Mouse (Mus musculus) forebrain, embryonic 13.5 days (tissue): ENCODE measurements around the gene Olfr1260. TPM values are rescaled to one million over a fixed set of nuclear protein-coding genes. Genes with fewer than 3 reads are reported as not detected.

Source experiments
- ATAC-seq: fragments of 200-750 bp; cut with Nextera tagmentation; 2 replicates; pipeline ENCODE4 v1.8.0; 2017
- H3K27ac ChIP-seq: fragments of 300-500 bp; sonication (generic); 2 replicates; pipeline ENCODE4 v1.5.1; 2015; ENCODE audit warnings: inconsistent platforms, mild to moderate bottlenecking, moderate library complexity
- H3K27me3 ChIP-seq: fragments of 300-500 bp; sonication (generic); 2 replicates; pipeline ENCODE4 v1.6.1; 2015; ENCODE audit warnings: mild to moderate bottlenecking, inconsistent platforms
- H3K36me3 ChIP-seq: fragments of 300-500 bp; sonication (generic); 2 replicates; pipeline ENCODE4 v1.6.1; 2015; ENCODE audit warnings: mild to moderate bottlenecking, inconsistent platforms; ENCODE audit not compliant: poor library complexity, severe bottlenecking
- H3K4me1 ChIP-seq: fragments of 300-500 bp; sonication (generic); 2 replicates; pipeline ENCODE4 v1.6.1; 2015; ENCODE audit warnings: inconsistent platforms
- H3K4me2 ChIP-seq: fragments of 300-500 bp; sonication (generic); 2 replicates; pipeline ENCODE4 v1.6.1; 2015; ENCODE audit warnings: inconsistent platforms, mild to moderate bottlenecking, moderate library complexity
- H3K4me3 ChIP-seq: fragments of 300-500 bp; sonication (generic); 2 replicates; pipeline ENCODE4 v1.5.1; 2015; ENCODE audit warnings: mild to moderate bottlenecking, inconsistent platforms
- H3K9ac ChIP-seq: fragments of 300-500 bp; sonication (generic); 2 replicates; pipeline ENCODE4 v1.6.1; 2015; ENCODE audit warnings: mild to moderate bottlenecking, inconsistent platforms
- H3K9me3 ChIP-seq: fragments of 300-500 bp; sonication (generic); replicated peaks from 2 replicates; pipeline ENCODE4 v1.6.1; 2016; ENCODE audit warnings: inconsistent platforms
- WGBS: fragments of 180-500 bp; shearing (Covaris S2); methylation state at CpG from one replicate; pipeline ENCODE4 v1.1.7; 2015; 5-methylcytosine and 5-hydroxymethylcytosine counted together
- polyA plus RNA-seq: library from polyadenylated mRNA; unstranded; fragments of >200 nt; fragmentation: Nextera tagmentation; extraction: Ambion mirVana; gene quantifications from 2 replicates; pipeline ENCODE4 v1.2.1, GENCODE M21; 2015

Gene Olfr1260
- polyA plus RNA-seq: not detected in 2 replicates

DNA sequence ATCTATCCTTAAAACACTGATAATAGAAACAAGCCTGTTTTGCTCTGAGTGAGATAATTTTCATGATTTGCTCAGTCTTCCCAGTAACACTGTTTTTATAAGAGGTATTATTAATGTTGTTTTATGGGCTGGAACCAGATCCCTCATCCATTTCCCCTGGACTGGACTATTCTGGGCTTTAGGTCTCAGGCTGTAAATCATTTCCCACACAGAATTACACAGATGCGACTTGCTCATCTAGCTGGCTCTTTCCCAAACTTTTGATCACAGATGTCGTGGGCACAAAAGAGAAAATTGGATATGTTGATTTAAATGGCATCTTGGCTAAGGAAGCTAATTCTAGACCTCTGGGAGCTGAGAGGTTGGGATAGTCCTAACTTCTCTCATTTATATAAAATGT lies at the start of gene Olfr1260:
Gene Olfr1260 (plus strand): TSS at position 157 of the 400 bp plus-strand sequence.
- no peaks in the 10 kb centered on the region for H3K36me3 ChIP-seq
- 68% methylated on average over 2 of the region's 2 CpGs for WGBS
- no peak within 1 kb of the TSS for H3K27ac ChIP-seq
- no peaks in the 10 kb centered on the region for H3K9me3 ChIP-seq
- H3K4me1 ChIP-seq: no peaks in the 10 kb centered on the region
- no peak for ATAC-seq
- H3K4me3 ChIP-seq: no peak within 1 kb of the TSS
- H3K9ac ChIP-seq: no peak within 1 kb of the TSS
- no peak within 1 kb of the TSS for H3K4me2 ChIP-seq
- no peaks in the 10 kb centered on the region for H3K27me3 ChIP-seq

DNA sequence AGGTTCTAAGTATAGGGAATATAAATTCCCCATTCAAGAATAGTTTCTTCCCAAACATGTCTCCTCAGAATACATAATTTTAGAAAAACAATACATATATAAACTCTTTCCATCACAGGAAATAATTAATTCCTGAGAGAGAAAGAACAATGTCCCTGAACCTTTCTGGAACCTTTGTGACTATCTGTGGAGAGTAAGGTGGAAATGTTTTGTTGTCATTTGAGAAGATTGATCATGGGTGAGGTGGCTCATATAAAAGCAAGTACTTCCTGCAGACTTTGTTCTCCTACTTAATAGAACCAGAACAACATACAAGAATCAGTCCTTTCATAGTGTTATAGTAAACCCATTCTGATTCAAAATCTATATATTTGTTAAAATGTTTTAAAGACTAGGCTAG lies 47.1 kb upstream of the Olfr1260 start, which contains the start of gene Olfr1258:
Gene Olfr1258 (plus strand): TSS at position 301 of the 400 bp plus-strand sequence.
- Histone ChIP-seq H3K9me3 (no peaks in the 10 kb centered on the region), H3K4me1 (no peaks in the 10 kb centered on the region), H3K36me3 (no peaks in the 10 kb centered on the region), H3K27ac (no peak within 1 kb of the TSS), H3K27me3 (no peaks in the 10 kb centered on the region), H3K4me3 (no peak within 1 kb of the TSS), H3K4me2 (no peak within 1 kb of the TSS), H3K9ac (no peak within 1 kb of the TSS)
- no peak for ATAC-seq

DNA sequence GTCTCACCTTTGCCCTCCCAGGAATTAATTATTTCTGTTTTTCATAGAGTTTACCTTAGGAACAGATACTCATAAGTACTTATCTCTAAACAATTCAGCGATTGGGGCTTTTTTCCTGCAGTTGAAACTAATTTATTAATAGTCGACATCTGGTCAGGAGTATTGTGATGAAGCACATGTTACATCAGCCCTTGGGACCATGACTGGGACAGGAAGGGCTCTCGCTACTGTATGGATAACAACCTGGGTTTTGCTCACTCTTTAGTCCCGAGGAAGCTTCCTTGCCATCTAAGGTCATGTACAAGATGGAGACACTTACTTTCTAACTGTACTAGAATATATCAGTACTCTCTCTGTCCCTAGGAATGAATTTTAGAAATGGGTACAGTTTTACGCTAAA lies 25.6 kb upstream of the Olfr1260 start, which contains the start of gene Olfr1259:
Gene Olfr1259 (minus strand): TSS at position 101 of the 400 bp plus-strand sequence.
- no peaks in the 10 kb centered on the region for H3K27me3 ChIP-seq
- no peak within 1 kb of the TSS for H3K4me2 ChIP-seq
- H3K27ac ChIP-seq: no peak within 1 kb of the TSS
- H3K9me3 ChIP-seq: no peaks in the 10 kb centered on the region
- no peak within 1 kb of the TSS for H3K9ac ChIP-seq
- 91% methylated on average over 5 of the region's 5 CpGs for WGBS
- no peaks in the 10 kb centered on the region for H3K4me1 ChIP-seq
- no peaks in the 10 kb centered on the region for H3K36me3 ChIP-seq
- ATAC-seq: no peak
- H3K4me3 ChIP-seq: no peak within 1 kb of the TSS

DNA sequence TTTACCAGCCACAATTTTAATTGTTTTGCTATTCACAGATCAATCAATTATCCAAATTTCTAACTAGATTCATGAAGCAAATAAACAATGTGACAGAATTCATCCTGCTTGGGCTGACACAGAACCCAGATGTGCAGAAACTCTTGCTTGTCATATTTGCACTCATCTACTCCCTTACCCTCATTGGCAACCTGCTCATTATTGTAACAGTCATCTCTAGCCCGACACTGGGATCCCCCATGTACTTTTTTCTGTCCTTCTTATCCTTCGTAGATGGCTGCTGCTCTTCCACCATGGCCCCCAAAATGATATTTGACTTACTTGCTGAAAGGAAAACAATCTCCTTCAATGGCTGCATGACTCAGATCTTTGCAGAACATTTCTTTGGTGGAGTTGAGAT lies 3.6 kb downstream of the Olfr1260 start:
- H3K27ac ChIP-seq: no peak overlapping the region
- no peak overlapping the region for H3K4me3 ChIP-seq
- WGBS: 89% methylated on average over 2 of the region's 2 CpGs
- H3K9ac ChIP-seq: no peak overlapping the region
- H3K27me3 ChIP-seq: no peaks in the 10 kb centered on the region
- H3K4me2 ChIP-seq: no peak overlapping the region
- ATAC-seq: no peak
- H3K4me1 ChIP-seq: no peaks in the 10 kb centered on the region
- H3K36me3 ChIP-seq: no peaks in the 10 kb centered on the region
- no peaks in the 10 kb centered on the region for H3K9me3 ChIP-seq

DNA sequence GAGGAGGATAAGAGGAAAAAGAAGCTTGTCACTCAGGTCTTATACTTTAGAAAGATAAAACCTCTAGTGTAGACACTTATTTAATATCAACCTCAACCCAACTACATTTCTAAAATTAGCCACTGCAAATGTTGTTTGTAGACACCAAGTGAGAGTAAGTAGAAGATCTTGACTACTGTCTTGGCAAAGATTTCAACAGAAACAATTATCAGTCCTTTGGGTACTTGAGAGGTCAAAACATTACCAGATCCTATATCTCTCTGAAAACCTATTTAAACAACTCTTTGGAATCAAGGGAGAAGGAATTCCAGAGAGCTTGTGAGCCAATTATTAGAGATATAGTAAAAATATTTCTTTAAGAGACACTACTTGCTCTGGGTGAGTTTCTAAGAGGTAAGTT lies 16.8 kb downstream of the Olfr1260 start, which contains the start of gene Olfr1261:
Gene Olfr1261 (plus strand): TSS at position 301 of the 400 bp plus-strand sequence.
- Histone ChIP-seq H3K4me3 (no peak within 1 kb of the TSS), H3K27ac (no peak within 1 kb of the TSS), H3K9ac (no peak within 1 kb of the TSS), H3K36me3 (no peaks in the 10 kb centered on the region), H3K4me1 (no peaks in the 10 kb centered on the region), H3K4me2 (no peak within 1 kb of the TSS), H3K27me3 (no peaks in the 10 kb centered on the region), H3K9me3 (no peaks in the 10 kb centered on the region)
- no peak for ATAC-seq

DNA sequence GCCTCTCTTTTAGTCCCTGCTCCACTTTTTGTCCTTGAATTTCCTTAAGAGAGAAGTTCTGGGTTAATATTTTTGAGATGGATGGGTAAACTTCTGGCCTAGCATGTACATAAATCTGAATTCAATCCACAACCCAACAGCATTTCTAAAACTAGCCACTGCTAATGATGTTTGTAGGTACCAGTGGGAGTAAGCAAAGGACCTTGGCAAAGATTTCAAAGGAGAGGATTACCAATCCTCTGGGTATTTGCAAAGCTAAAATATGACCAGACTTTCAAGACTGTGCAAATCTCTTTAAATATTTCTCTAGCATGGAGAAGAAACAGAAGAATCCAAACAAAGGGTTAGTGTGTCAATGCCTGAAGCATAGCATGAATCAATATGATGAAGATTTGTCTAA lies 25.7 kb downstream of the Olfr1260 start, which contains the start of gene Olfr1262:
Gene Olfr1262 (plus strand): TSS at position 301 of the 400 bp plus-strand sequence.
- ATAC-seq: no peak
- Histone ChIP-seq H3K9me3 (no peaks in the 10 kb centered on the region), H3K9ac (no peak within 1 kb of the TSS), H3K4me2 (no peak within 1 kb of the TSS), H3K4me1 (no peaks in the 10 kb centered on the region), H3K27ac (no peak within 1 kb of the TSS), H3K36me3 (no peaks in the 10 kb centered on the region), H3K27me3 (no peaks in the 10 kb centered on the region), H3K4me3 (no peak within 1 kb of the TSS)

DNA sequence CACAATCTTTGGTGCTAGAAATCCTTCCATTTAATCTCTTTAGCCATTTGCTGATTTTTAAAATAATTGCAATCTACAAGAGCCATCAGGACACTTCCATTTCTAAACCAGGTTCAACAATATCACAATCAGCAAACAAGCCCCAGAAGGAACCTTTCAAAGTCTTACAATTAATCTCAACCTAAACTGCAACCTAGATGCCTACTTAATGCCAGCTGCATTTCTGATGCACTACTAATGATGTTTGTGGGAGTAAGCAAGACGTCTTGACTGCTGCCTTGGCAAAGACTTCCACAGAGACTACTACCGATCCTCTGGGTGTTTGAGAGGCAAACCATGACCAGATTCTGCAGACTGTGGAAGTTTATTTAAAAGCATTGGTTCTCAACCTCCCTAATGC lies 37.7 kb downstream of the Olfr1260 start, which contains the start of gene Olfr1263:
Gene Olfr1263 (plus strand): TSS at position 301 of the 400 bp plus-strand sequence.
- H3K27me3 ChIP-seq: no peaks in the 10 kb centered on the region
- ATAC-seq: no peak
- no peak within 1 kb of the TSS for H3K4me3 ChIP-seq
- H3K9me3 ChIP-seq: no peaks in the 10 kb centered on the region
- no peaks in the 10 kb centered on the region for H3K4me1 ChIP-seq
- H3K9ac ChIP-seq: no peak within 1 kb of the TSS
- 75% methylated on average over 2 of the region's 2 CpGs for WGBS
- no peaks in the 10 kb centered on the region for H3K36me3 ChIP-seq
- H3K27ac ChIP-seq: no peak within 1 kb of the TSS
- H3K4me2 ChIP-seq: no peak within 1 kb of the TSS

DNA sequence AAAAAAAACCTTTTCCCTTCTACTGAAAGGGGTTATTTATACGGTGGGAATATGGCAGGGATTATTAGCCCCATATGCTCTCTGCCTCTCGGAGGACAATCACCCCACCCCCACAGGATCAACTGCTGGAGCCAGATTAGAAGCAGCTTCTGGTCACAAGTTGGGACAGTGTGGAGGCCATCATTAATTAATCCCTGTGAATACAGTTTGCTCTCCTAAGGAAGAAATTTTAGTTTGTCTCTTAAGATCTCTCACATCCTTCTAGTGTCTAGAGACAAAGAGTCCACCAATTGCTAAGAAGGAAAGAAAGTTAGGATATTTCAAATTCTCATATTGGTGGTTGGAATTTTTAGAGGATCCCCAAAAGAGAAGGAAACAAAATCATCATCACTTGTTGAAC lies 51.3 kb downstream of the Olfr1260 start, which contains the start of gene Olfr1264:
Gene Olfr1264 (minus strand): TSS at position 101 of the 400 bp plus-strand sequence.
- Histone ChIP-seq H3K27me3 (no peaks in the 10 kb centered on the region), H3K27ac (no peak within 1 kb of the TSS), H3K4me2 (no peak within 1 kb of the TSS), H3K36me3 (no peaks in the 10 kb centered on the region), H3K9ac (no peak within 1 kb of the TSS), H3K4me1 (no peaks in the 10 kb centered on the region), H3K4me3 (no peak within 1 kb of the TSS), H3K9me3 (no peaks in the 10 kb centered on the region)
- ATAC-seq: no peak
- WGBS: 68% methylated on average over 2 of the region's 2 CpGs

Other genes with a start within 250 kb of the Olfr1260 start
- not detected in 2 replicates for gene Olfr1252, start 249.3 kb upstream of the Olfr1260 start, polyA plus RNA-seq
- not detected in 2 replicates for gene Olfr1253, start 217.2 kb upstream of the Olfr1260 start, polyA plus RNA-seq
- gene Olfr1254, start 180.7 kb upstream of the Olfr1260 start, polyA plus RNA-seq: not detected in 2 replicates
- not detected in 2 replicates for gene Olfr1255, start 162.3 kb upstream of the Olfr1260 start, polyA plus RNA-seq
- not detected in 2 replicates for gene Olfr1256, start 132.8 kb upstream of the Olfr1260 start, polyA plus RNA-seq
- gene Olfr48, start 126.1 kb upstream of the Olfr1260 start, polyA plus RNA-seq: not detected in 2 replicates
- gene Olfr1257, start 95.9 kb upstream of the Olfr1260 start, polyA plus RNA-seq: not detected in 2 replicates
- not detected in 2 replicates for gene Olfr1258, start 47.0 kb upstream of the Olfr1260 start, polyA plus RNA-seq
- gene Olfr1259, start 25.7 kb upstream of the Olfr1260 start, polyA plus RNA-seq: not detected in 2 replicates
- gene Olfr1261, start 16.9 kb downstream of the Olfr1260 start, polyA plus RNA-seq: not detected in 2 replicates
- gene Olfr1262, start 25.8 kb downstream of the Olfr1260 start, polyA plus RNA-seq: not detected in 2 replicates
- not detected in 2 replicates for gene Olfr1263, start 37.8 kb downstream of the Olfr1260 start, polyA plus RNA-seq
- gene Olfr1264, start 51.2 kb downstream of the Olfr1260 start, polyA plus RNA-seq: not detected in 2 replicates
- gene Olfr1265, start 61.0 kb downstream of the Olfr1260 start, polyA plus RNA-seq: not detected in 2 replicates
- gene Olfr140, start 89.3 kb downstream of the Olfr1260 start, polyA plus RNA-seq: not detected in 2 replicates
- not detected in 2 replicates for gene Olfr1269, start 147.1 kb downstream of the Olfr1260 start, polyA plus RNA-seq
- not detected in 2 replicates for gene Olfr32, start 168.0 kb downstream of the Olfr1260 start, polyA plus RNA-seq
- not detected in 2 replicates for gene Olfr1270, start 178.8 kb downstream of the Olfr1260 start, polyA plus RNA-seq